Mouse (Mus musculus) ES-Bruce4 (cell line): ENCODE data around the gene Myt1l.

ENCODE experiments used
- CTCF ChIP-seq: IDR thresholded peaks from one replicate; pipeline ENCODE4 v1.8.1; 2011; ENCODE audit warnings: low read depth, low read length
- POLR2A ChIP-seq: IDR thresholded peaks from one replicate; pipeline ENCODE4 v1.8.1; 2011; ENCODE audit warnings: low read length; ENCODE audit not compliant: insufficient read depth

GRCm38 (mm10) chr12:29604659-29605058 is 76.5 kb downstream of the Myt1l start:
- no peak for TF ChIP-seq CTCF
- no peak for TF ChIP-seq POLR2A
